Mouse (Mus musculus) midbrain, embryonic 12.5 days (tissue): ENCODE data around the gene Maml3. TPM values are rescaled to one million over a fixed set of nuclear protein-coding genes. Genes with fewer than 3 reads are reported as not detected.
A peak's percentile ranks its signal among the peaks of the same experiment; 100 is the strongest.

Experiments
- ATAC-seq: fragments of 200-750 bp; cut with Nextera tagmentation; 2 replicates; pipeline ENCODE4 v1.8.0; 2017; ENCODE audit warnings: low read depth, moderate TSS enrichment, moderate library complexity; ENCODE audit not compliant: low FRiP score
- H3K27ac ChIP-seq: fragments of 300-500 bp; sonication (generic); replicated peaks from 2 replicates; pipeline ENCODE4 v1.5.1; 2016; ENCODE audit warnings: mild to moderate bottlenecking
- H3K27me3 ChIP-seq: fragments of 300-500 bp; sonication (generic); 2 replicates; pipeline ENCODE4 v1.6.1; 2016; ENCODE audit warnings: mild to moderate bottlenecking
- H3K36me3 ChIP-seq: fragments of 300-500 bp; sonication (generic); 2 replicates; pipeline ENCODE4 v1.6.1; 2016
- H3K4me1 ChIP-seq: fragments of 300-500 bp; sonication (generic); 2 replicates; pipeline ENCODE4 v1.6.1; 2016
- H3K4me2 ChIP-seq: fragments of 300-500 bp; sonication (generic); replicated peaks from 2 replicates; pipeline ENCODE4 v1.6.1; 2016; ENCODE audit warnings: mild to moderate bottlenecking, moderate library complexity
- H3K4me3 ChIP-seq: fragments of 300-500 bp; sonication (generic); 2 replicates; pipeline ENCODE4 v1.5.1; 2016; ENCODE audit warnings: mild to moderate bottlenecking
- H3K9ac ChIP-seq: fragments of 300-500 bp; sonication (generic); replicated peaks from 2 replicates; pipeline ENCODE4 v1.6.1; 2016; ENCODE audit warnings: mild to moderate bottlenecking, moderate library complexity
- H3K9me3 ChIP-seq: fragments of 300-500 bp; sonication (generic); 2 replicates; pipeline ENCODE4 v1.6.1; 2016; ENCODE audit warnings: mild to moderate bottlenecking
- WGBS: fragments of 180-500 bp; shearing (Covaris S2); methylation state at CpG from one replicate; pipeline ENCODE4 v1.1.7; 2016; 5-methylcytosine and 5-hydroxymethylcytosine counted together
- polyA plus RNA-seq: library from polyadenylated mRNA; unstranded; fragments of >200 nt; fragmentation: Nextera tagmentation; extraction: Ambion mirVana; gene quantifications from 2 replicates; pipeline ENCODE4 v1.2.1, GENCODE M21; 2016

Gene Maml3
- polyA plus RNA-seq, 1 experiment from 2014 or later: 8.2 TPM

DNA sequence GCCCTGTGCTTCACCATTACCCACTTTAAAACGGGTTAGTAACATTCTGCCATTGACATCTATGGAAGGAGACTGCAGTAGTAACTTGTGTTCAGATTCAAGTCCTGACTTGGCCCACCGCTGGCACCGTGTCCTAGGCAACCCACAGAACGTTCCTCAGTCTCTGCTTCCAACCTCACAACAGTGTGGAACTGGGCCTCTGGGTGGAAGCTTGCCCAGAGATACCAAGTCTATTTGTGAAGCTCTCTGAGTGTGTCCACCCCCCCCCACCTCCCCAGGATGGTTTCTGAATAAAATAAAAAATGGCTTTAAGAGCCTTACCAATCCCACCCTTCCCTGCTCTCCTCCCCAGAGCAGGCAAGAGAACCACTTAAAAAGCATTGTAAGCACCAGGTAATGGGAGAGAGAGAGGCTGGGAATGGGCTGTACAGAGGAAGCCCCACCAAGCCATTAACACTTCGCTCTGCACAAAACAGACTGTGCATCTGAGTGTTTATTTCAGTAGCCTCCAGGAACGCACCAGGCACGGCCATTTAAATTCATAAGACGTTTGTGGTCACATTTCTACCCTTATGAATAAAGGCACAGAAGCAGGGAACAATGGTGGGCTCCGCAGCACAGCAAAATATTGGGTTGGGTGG, 141.6 kb downstream of the Maml3 start:
- H3K27ac ChIP-seq: peak overlapping the region; percentile 80
- peaks cover 36% of the 10 kb centered on the region for H3K4me1 ChIP-seq
- peak overlapping the region; percentile 26 for H3K4me2 ChIP-seq
- no peaks in the 10 kb centered on the region for H3K36me3 ChIP-seq
- H3K9me3 ChIP-seq: no peaks in the 10 kb centered on the region
- WGBS: 66% methylated on average over 9 of the region's 9 CpGs
- ATAC-seq: peak; percentile 32; the same call in 1 of the 2 replicates
- H3K4me3 ChIP-seq: no peak overlapping the region
- H3K27me3 ChIP-seq: no peaks in the 10 kb centered on the region
- no peak overlapping the region; the same call in 1 of the 2 replicates for H3K9ac ChIP-seq

DNA sequence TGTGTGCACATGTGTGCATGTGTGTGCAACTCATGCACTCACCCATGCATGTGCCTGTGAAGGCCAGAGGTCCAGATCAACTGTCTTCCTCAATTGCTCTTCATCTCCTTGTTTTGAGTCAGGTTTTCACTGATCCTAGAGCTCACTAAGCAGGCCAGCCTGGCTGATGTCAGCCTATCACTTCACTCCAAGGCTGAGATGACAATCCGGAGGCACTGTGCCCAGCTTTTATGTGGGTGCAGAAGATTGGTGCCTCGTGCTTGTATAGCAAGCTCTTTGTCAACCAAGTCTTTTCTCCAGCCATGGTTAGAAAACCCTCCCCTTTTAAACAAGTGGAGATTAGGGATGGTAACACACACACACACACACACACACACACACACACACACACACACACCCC, 146.1 kb downstream of the Maml3 start:
- no peak for ATAC-seq
- H3K4me1 ChIP-seq: peaks cover 22% of the 10 kb centered on the region
- H3K4me2 ChIP-seq: no peak overlapping the region
- H3K4me3 ChIP-seq: no peak overlapping the region
- H3K27me3 ChIP-seq: no peaks in the 10 kb centered on the region
- no peak overlapping the region for H3K27ac ChIP-seq
- WGBS: 90% methylated on average over 2 of the region's 2 CpGs
- no peaks in the 10 kb centered on the region for H3K36me3 ChIP-seq
- H3K9ac ChIP-seq: no peak overlapping the region
- H3K9me3 ChIP-seq: no peaks in the 10 kb centered on the region

DNA sequence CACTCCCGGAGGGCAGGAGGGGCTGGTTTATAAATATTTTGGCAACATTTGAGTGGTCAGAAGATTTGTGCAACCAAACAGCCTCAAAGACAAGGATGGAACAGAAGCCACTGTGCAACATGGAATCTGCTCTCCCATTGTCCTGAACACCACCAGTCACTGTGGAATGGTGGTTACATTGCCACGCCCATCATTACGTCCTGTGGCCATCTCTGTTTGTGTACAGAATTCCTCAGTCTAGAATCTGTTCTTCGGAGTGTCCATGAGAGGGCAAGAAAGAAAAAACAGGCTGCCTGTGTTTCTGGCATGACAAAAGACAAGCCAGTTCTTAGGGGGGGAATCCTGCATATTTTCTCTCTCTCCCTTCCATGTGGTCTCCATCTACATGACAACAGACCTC, 150.4 kb downstream of the Maml3 start:
- Histone ChIP-seq H3K36me3 (no peaks in the 10 kb centered on the region), H3K4me2 (no peak overlapping the region)
- 77% methylated on average over 4 of the region's 4 CpGs for whole genome bisulfite sequencing

DNA sequence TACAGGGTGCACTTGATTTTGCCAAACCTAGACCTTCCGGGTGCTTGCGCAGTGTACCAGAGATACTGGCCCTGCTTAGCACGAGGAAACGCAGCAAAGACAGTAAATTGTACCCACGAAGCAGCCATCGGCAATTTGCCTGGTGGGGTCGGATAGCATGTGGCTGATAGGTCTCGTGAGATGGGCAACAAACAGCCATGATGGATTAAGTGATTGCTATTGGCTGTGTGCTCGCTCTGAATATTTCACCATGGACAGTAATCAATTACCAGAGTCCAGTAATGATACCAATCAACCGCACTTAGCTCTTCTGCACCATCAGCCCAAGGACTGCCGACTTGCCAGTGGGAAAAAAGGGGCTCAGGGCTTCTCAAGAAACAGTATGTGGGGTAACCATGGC, 150.9 kb downstream of the Maml3 start:
- H3K9ac ChIP-seq: no peak overlapping the region
- no peak overlapping the region for H3K4me3 ChIP-seq
- H3K36me3 ChIP-seq: no peaks in the 10 kb centered on the region
- ATAC-seq: no peak
- peaks cover 17% of the 10 kb centered on the region for H3K4me1 ChIP-seq
- no peaks in the 10 kb centered on the region for H3K9me3 ChIP-seq
- WGBS: 83% methylated on average over 11 of the region's 11 CpGs
- no peak overlapping the region for H3K4me2 ChIP-seq
- H3K27me3 ChIP-seq: no peaks in the 10 kb centered on the region
- no peak overlapping the region for H3K27ac ChIP-seq

More for the DNA sequence above, 150.4 kb downstream of the Maml3 start:
- Histone ChIP-seq H3K27ac (no peak overlapping the region), H3K27me3 (no peaks in the 10 kb centered on the region), H3K4me3 (no peak overlapping the region), H3K9ac (no peak overlapping the region), H3K4me1 (peaks cover 19% of the 10 kb centered on the region), H3K9me3 (no peaks in the 10 kb centered on the region)
- no peak for ATAC-seq

DNA sequence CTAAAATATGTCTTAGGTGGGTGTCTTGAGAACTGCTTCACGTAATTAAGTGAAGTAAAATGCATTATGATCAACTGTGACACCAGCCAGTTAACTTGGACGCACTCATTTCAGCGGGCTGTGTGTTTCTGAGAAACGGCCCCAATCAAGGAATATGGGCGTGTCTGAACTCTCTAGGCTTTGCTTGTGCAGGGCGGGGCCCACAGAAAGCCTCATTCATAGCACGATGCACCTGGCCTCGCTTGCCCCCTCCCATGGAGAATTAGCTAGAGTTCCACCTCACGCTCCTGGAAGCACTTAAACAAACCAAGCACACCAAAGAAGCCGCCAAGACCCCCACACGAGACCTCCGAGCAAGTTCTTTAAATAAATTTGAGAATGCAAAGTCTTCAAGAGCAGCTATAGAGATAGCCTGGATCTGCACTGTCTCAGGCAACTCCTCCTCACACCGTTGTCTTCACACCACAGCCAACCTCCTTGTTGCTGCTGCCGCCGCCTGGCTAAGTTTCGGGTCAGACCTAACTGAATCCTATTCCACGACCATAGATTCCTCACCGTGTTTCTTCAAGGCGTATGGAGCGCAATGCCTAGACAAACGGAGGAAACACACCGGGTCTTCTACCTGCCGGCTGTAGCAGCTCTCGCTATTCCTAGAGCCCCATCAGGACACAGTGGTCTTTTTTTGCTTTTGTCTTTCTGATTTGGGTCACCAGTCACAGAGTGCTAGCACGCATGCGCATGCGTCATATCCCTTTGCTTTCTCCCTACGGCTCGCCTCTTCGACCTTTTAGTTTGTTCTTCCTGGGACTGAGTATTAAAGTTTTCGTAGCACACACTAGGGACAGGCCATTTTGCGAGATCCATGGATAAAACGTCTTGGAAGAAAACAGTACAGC, 151.9 kb downstream of the Maml3 start:
- Histone ChIP-seq H3K9ac (no peak overlapping the region), H3K27me3 (no peaks in the 10 kb centered on the region), H3K4me3 (no peak overlapping the region), H3K9me3 (no peaks in the 10 kb centered on the region), H3K4me2 (0 out of 2 replicates have a peak overlapping the region, but pooled peaks have one; percentile 7), H3K4me1 (peaks cover 17% of the 10 kb centered on the region), H3K36me3 (no peaks in the 10 kb centered on the region), H3K27ac (no peak overlapping the region)
- WGBS: 78% methylated on average over 33 of the region's 33 CpGs
- ATAC-seq: no peak

DNA sequence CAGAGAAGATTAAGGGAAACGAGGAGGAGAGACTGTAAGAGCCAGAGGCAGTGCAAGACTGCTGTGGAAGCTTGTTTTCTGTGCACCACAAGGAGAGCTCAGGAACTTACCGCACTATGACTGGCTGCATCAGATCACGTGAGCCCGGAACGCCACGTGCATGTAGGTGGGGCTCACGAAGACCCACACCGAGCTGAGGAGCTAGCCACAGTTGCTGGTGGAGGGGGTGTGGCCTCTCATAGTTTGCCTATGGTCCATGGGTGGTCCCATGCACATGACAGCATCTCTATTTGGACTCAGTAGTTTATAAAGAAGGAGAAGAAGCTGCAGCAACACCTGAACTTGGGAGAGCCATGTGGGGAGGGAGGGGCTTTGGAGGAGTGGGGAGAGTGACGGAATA, 152.6 kb downstream of the Maml3 start:
- no peak for ATAC-seq
- H3K4me1 ChIP-seq: peaks cover 17% of the 10 kb centered on the region
- H3K9me3 ChIP-seq: no peaks in the 10 kb centered on the region
- no peak overlapping the region for H3K4me3 ChIP-seq
- 82% methylated on average over 9 of the region's 9 CpGs for WGBS
- no peak overlapping the region for H3K27ac ChIP-seq
- H3K36me3 ChIP-seq: no peaks in the 10 kb centered on the region
- no peak overlapping the region for H3K9ac ChIP-seq
- H3K27me3 ChIP-seq: no peaks in the 10 kb centered on the region
- no peak overlapping the region for H3K4me2 ChIP-seq

DNA sequence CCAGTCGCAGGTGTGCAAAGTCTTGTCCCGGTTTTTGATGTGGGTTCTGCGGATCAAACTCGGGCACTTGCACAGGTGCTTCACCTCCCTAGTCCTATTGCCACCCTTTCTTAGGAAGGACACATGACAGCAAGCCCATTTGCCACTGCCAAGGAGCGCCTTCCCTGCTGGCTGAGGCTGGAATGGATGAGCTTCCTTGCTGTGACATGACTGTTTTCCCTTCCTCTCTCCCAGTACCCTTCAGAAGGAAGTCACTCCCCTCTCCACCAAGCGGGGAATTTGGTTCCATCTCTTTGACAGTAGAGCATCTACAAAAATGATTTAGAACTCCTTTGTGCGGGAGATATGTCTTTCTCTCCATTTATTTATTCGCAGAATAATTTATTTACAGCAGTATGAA, 155.2 kb downstream of the Maml3 start:
- ATAC-seq: no peak
- no peaks in the 10 kb centered on the region for H3K36me3 ChIP-seq
- H3K9ac ChIP-seq: no peak overlapping the region
- H3K4me3 ChIP-seq: no peak overlapping the region
- no peak overlapping the region for H3K4me2 ChIP-seq
- WGBS: 93% methylated on average over 8 of the region's 8 CpGs
- H3K4me1 ChIP-seq: peaks cover 14% of the 10 kb centered on the region
- H3K27me3 ChIP-seq: no peaks in the 10 kb centered on the region
- H3K9me3 ChIP-seq: no peaks in the 10 kb centered on the region
- H3K27ac ChIP-seq: no peak overlapping the region

DNA sequence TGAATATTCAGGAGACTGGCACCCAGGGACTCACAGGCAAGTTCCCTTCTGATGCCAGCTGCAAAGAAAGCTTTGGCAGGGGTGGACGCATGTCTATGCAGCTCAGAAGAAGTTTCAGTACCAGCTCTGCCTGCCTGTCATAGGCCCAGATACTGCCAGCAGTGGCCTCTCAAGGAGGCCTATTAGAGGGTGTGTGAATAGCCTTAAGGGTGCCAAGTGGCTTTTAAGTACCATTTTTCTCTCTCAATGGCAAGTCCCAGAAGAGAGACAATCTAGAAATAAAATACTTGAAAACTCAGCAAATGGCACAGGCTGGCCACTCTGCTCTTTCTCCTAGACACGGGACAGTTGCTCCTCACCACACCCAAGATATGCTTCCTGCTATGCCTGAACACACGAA, 157.7 kb downstream of the Maml3 start:
- H3K4me1 ChIP-seq: no peaks in the 10 kb centered on the region
- H3K4me2 ChIP-seq: no peak overlapping the region
- H3K4me3 ChIP-seq: no peak overlapping the region
- WGBS: 80% methylated on average over 3 of the region's 3 CpGs
- no peaks in the 10 kb centered on the region for H3K9me3 ChIP-seq
- no peak overlapping the region for H3K9ac ChIP-seq
- no peaks in the 10 kb centered on the region for H3K27me3 ChIP-seq
- no peaks in the 10 kb centered on the region for H3K36me3 ChIP-seq
- H3K27ac ChIP-seq: no peak overlapping the region
- ATAC-seq: no peak

DNA sequence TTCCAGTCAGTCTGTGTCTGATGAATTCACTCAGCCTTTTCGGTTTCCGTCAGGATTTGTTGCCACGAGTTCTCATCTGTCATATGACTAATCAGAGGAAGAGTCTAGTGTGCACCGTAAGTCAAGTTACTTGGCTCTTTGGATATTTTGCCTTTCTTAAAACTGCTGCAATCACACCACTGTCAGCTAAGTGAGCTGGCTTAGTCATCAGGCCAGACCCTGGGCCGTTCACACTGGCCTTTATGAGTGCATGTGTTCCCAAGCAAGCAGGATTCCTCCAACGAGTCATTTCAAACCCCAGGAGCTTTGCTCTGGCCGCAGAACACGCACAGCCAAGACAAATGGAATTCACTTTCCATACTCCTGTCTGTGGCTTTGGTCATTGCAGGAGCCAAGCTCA, 161.2 kb downstream of the Maml3 start:
- Histone ChIP-seq H3K4me2 (no peak overlapping the region), H3K27me3 (no peaks in the 10 kb centered on the region), H3K4me3 (no peak overlapping the region), H3K9me3 (no peaks in the 10 kb centered on the region), H3K36me3 (no peaks in the 10 kb centered on the region), H3K9ac (no peak overlapping the region), H3K27ac (no peak overlapping the region), H3K4me1 (peaks cover 4% of the 10 kb centered on the region; the same call in 1 of the 2 replicates)
- 82% methylated on average over 8 of the region's 8 CpGs for WGBS
- ATAC-seq: no peak

DNA sequence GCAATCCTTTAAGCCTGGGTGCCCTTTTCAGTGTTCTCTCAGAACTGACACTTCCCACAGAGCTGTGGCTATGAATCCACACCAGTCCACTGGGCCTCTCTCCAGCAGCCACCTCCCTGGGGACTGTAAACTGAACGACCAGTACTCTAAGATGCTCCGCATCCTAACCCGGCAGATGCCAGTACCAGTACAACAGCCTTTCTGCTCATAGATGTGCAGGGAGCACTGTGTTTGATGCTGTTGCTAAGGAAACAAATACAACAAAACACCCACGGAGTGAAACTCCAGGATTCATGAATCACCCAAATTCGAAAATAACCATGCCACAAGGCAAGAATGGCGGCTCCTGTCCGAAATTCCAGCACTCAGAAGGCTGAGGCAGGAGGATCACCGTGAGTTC, 163.1 kb downstream of the Maml3 start:
- Histone ChIP-seq H3K4me1 (peaks cover 4% of the 10 kb centered on the region; the same call in 1 of the 2 replicates), H3K4me3 (no peak overlapping the region), H3K9ac (no peak overlapping the region), H3K27ac (no peak overlapping the region), H3K36me3 (no peaks in the 10 kb centered on the region), H3K27me3 (no peaks in the 10 kb centered on the region), H3K9me3 (no peaks in the 10 kb centered on the region), H3K4me2 (no peak overlapping the region)
- WGBS: 79% methylated on average over 8 of the region's 8 CpGs
- ATAC-seq: no peak

DNA sequence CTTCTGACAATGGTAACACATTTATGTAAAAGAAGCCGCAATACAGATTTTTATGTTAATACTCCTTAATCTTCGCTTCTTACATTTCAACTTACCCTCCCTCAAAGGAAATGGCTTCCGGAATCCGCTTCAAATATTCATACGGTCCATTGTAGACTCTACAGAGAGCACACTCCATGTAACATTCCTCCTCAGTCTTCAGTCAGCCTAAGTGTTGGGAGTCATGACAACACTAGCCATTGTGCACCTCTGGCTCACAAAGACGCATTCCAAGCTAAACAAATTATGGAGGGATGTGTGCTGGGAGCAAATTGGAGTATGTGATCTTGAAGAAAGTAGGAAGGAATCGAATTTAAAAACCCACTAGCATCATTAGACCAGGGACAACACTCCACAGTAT, 165.0 kb downstream of the Maml3 start:
- no peaks in the 10 kb centered on the region for H3K27me3 ChIP-seq
- no peak overlapping the region for H3K4me3 ChIP-seq
- H3K4me1 ChIP-seq: peaks cover 4% of the 10 kb centered on the region; the same call in 1 of the 2 replicates
- no peak overlapping the region for H3K9ac ChIP-seq
- no peak overlapping the region for H3K4me2 ChIP-seq
- WGBS: 68% methylated on average over 7 of the region's 7 CpGs
- H3K9me3 ChIP-seq: no peaks in the 10 kb centered on the region
- no peak for ATAC-seq
- H3K27ac ChIP-seq: no peak overlapping the region
- no peaks in the 10 kb centered on the region for H3K36me3 ChIP-seq

DNA sequence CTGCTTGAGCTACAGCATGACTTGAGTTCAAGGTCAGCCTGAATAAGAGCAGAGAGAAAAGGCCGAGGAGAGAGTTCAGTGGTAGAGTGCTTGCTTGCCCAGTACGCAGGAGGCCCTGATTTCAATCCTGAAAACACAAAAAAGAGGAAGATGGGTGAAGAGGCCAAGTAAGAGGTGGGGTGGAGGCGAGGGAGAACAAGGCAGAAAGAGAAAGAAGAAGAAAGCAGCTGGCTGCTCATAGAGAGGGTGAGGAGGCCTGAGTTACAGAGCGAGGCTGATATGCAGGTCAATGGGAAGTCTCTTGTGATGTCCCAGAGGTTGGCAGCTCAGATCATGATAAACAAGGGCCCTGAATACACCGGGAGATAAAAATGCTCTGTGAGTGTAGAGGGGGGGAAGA, 165.8 kb downstream of the Maml3 start:
- Histone ChIP-seq H3K9me3 (no peaks in the 10 kb centered on the region), H3K36me3 (no peaks in the 10 kb centered on the region), H3K27ac (no peak overlapping the region), H3K27me3 (no peaks in the 10 kb centered on the region), H3K4me2 (no peak overlapping the region), H3K4me3 (no peak overlapping the region), H3K4me1 (peaks cover 4% of the 10 kb centered on the region; the same call in 1 of the 2 replicates), H3K9ac (no peak overlapping the region)
- 77% methylated on average over 5 of the region's 5 CpGs for WGBS
- ATAC-seq: no peak
